23 mouse cellular contexts compared by ENCODE assay signal in the genomic region with DNA sequence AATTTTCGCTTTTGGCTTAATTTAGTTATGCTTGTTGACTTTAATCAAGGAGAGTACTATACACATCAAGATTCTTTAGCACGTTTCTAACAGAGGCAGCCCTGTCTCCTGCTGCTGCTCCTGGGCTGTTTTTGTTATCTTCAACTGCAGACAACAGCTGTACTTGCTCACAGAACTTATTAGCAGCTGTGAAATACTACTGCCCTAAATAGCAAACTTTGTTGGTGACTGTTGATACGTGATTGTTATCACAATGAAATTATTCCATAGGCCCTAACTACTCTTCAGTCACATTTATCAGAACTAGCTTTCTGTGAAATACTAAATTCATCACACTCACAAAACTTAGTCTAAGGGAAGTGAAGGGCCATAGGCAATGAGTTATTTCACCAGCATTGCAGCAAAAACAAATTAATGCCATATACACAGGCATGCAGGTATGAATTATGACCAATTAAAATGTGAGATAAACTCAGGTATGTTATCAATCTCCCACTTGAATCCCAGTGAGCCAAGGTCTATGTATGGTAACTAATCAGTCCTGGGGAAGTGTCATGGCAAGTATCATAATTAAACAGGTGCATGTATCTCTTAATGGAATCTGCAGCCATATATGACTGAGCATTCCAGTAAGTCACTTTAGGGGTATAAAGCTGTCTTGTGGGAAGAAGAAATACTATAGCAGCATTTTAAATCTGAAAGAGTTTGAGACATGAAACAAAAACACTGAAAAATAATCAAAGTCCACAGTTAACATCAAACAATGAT. TPM values are rescaled to one million over a fixed set of nuclear protein-coding genes. Genes with fewer than 3 reads are reported as not detected.
DNase-seq lines count a peak whose midpoint lies in the region; ATAC-seq and TF ChIP-seq lines count a peak whose summit lies in the region.
"Had no signal": no experiment of that assay in that cellular context is flagged by ENCODE, and none has a peak within 500 bp of the region (broad histone marks: within the 10 kb centered on the region; RNA-seq: fewer than 3 reads in every experiment).

No protein-coding gene starts in this region.

- H3K9ac ChIP-seq in stomach, embryonic 14.5 days (replicated peaks; ENCODE audit: low read depth, low read length) = no peak overlapping the region
- H3K9ac ChIP-seq in stomach, postnatal 0 days (ENCODE audit: low read length) = no peak overlapping the region
- H3K9ac ChIP-seq in liver, embryonic 14.5 days (replicated peaks) = no peak overlapping the region
- no peak overlapping the region for H3K9ac ChIP-seq in stomach, embryonic 15.5 days
- H3K9ac ChIP-seq: hindbrain, embryonic 13.5 days had no signal

- no peak overlapping the region for H3K27ac ChIP-seq in stomach, embryonic 14.5 days (ENCODE audit: low read length)
- H3K27ac ChIP-seq in stomach, postnatal 0 days (replicated peaks) = no peak overlapping the region
- no peak overlapping the region; the same call in 1 of the 2 replicates for H3K27ac ChIP-seq in liver, embryonic 14.5 days
- H3K27ac ChIP-seq in stomach, embryonic 15.5 days = no peak overlapping the region
- H3K27ac ChIP-seq in forebrain, embryonic 10.5 days = no peak overlapping the region
- H3K27ac ChIP-seq: embryonic facial prominence, embryonic 10.5 days; heart, embryonic 10.5 days; hindbrain, embryonic 13.5 days; hindbrain, postnatal 0 days had no signal

- TF ChIP-seq EP300 in stomach, postnatal 0 days (optimal IDR thresholded peaks at IDR 0.05) = no peak
- peak; percentile 83 for TF ChIP-seq EP300 in liver, embryonic 14.5 days (IDR thresholded peaks at IDR 0.05; ENCODE audit: low read depth)

- peak; percentile 61; the same call in 1 of the 2 replicates for ATAC-seq in stomach, embryonic 14.5 days (ENCODE audit: insufficient number of reproducible peaks, insufficient read depth, low FRiP score, low read depth)
- ATAC-seq in stomach, postnatal 0 days (ENCODE audit: low FRiP score, low TSS enrichment) = no peak
- peak; percentile 93 for ATAC-seq in liver, embryonic 14.5 days (ENCODE audit: insufficient read depth)
- ATAC-seq in stomach, embryonic 15.5 days (ENCODE audit: insufficient read depth, low FRiP score, low read depth) = peak; percentile 58; the same call in 1 of the 2 replicates
- ATAC-seq: forebrain, embryonic 14.5 days; hindbrain, postnatal 0 days had no signal

- H3K4me1 ChIP-seq in stomach, embryonic 14.5 days (ENCODE audit: control insufficient read depth, insufficient read depth, low read length) = no peaks in the 10 kb centered on the region
- H3K4me1 ChIP-seq in stomach, postnatal 0 days (replicated peaks; ENCODE audit: control insufficient read depth, insufficient read depth) = no peaks in the 10 kb centered on the region
- peaks cover 6% of the 10 kb centered on the region in 2 experiments for H3K4me1 ChIP-seq in liver, embryonic 14.5 days (replicated peaks; ENCODE audit: control insufficient read depth in 2 of 2, insufficient read depth in 2 of 2, low read length in 1 of 2)
- no peaks in the 10 kb centered on the region for H3K4me1 ChIP-seq in stomach, embryonic 15.5 days
- no peaks in the 10 kb centered on the region for H3K4me1 ChIP-seq in forebrain, embryonic 10.5 days
- H3K4me1 ChIP-seq: heart, embryonic 10.5 days; hindbrain, embryonic 13.5 days had no signal

- no peaks in the 10 kb centered on the region for H3K36me3 ChIP-seq in stomach, embryonic 14.5 days (ENCODE audit: control insufficient read depth, insufficient read depth, low read length)
- no peaks in the 10 kb centered on the region for H3K36me3 ChIP-seq in stomach, postnatal 0 days (ENCODE audit: control insufficient read depth, insufficient read depth, low read length)
- no peaks in the 10 kb centered on the region for H3K36me3 ChIP-seq in liver, embryonic 14.5 days (replicated peaks; ENCODE audit: control insufficient read depth, insufficient read depth, low read depth)
- H3K36me3 ChIP-seq in stomach, embryonic 15.5 days = no peaks in the 10 kb centered on the region
- no peaks in the 10 kb centered on the region for H3K36me3 ChIP-seq in forebrain, embryonic 10.5 days (replicated peaks)
- H3K36me3 ChIP-seq: embryonic facial prominence, embryonic 10.5 days; heart, embryonic 10.5 days; hindbrain, embryonic 13.5 days had no signal

- H3K4me2 ChIP-seq in stomach, embryonic 14.5 days (replicated peaks; ENCODE audit: low read depth, low read length) = no peak overlapping the region
- no peak overlapping the region for H3K4me2 ChIP-seq in stomach, postnatal 0 days (replicated peaks; ENCODE audit: low read depth)
- H3K4me2 ChIP-seq in liver, embryonic 14.5 days (ENCODE audit: low read depth) = 0 out of 2 replicates have a peak overlapping the region, but pooled peaks have one; percentile 4
- H3K4me2 ChIP-seq in stomach, embryonic 15.5 days = no peak overlapping the region
- H3K4me2 ChIP-seq: hindbrain, embryonic 13.5 days had no signal

- H3K4me3 ChIP-seq in stomach, embryonic 14.5 days (ENCODE audit: low read depth, low read length) = no peak overlapping the region
- no peak overlapping the region for H3K4me3 ChIP-seq in stomach, postnatal 0 days (ENCODE audit: low read depth, low read length)
- H3K4me3 ChIP-seq in liver, embryonic 14.5 days (ENCODE audit: insufficient read depth in 1 of 2, low read depth in 2 of 2, low read length in 2 of 2) = no peak overlapping the region
- H3K4me3 ChIP-seq in stomach, embryonic 15.5 days (replicated peaks) = no peak overlapping the region
- no peak overlapping the region for H3K4me3 ChIP-seq in forebrain, embryonic 10.5 days
- H3K4me3 ChIP-seq: embryonic facial prominence, embryonic 10.5 days; heart, embryonic 10.5 days; hindbrain, embryonic 13.5 days had no signal

- H3K9me3 ChIP-seq in stomach, embryonic 14.5 days (ENCODE audit: control insufficient read depth, low read depth, low read length) = no peaks in the 10 kb centered on the region
- H3K9me3 ChIP-seq in stomach, postnatal 0 days (ENCODE audit: control insufficient read depth, low read length) = no peaks in the 10 kb centered on the region
- no peaks in the 10 kb centered on the region for H3K9me3 ChIP-seq in liver, embryonic 14.5 days (ENCODE audit: control insufficient read depth, low read length)
- H3K9me3 ChIP-seq in stomach, embryonic 15.5 days = no peaks in the 10 kb centered on the region
- H3K9me3 ChIP-seq in forebrain, embryonic 10.5 days = no peaks in the 10 kb centered on the region
- H3K9me3 ChIP-seq: embryonic facial prominence, embryonic 10.5 days; heart, embryonic 10.5 days; hindbrain, embryonic 13.5 days had no signal

- TF ChIP-seq CTCF in stomach, postnatal 0 days (IDR thresholded peaks at IDR 0.05; ENCODE audit: low read depth) = no peak
- no peak for TF ChIP-seq CTCF in liver, embryonic 14.5 days (IDR thresholded peaks at IDR 0.05; ENCODE audit: low read depth)

- WGBS in stomach, embryonic 14.5 days = 28% methylated on average over 3 of the region's 3 CpGs
- 33% methylated on average over 3 of the region's 3 CpGs for WGBS in stomach, postnatal 0 days
- WGBS in liver, embryonic 14.5 days (ENCODE audit: insufficient replicate concordance) = 13% methylated on average over 3 of the region's 3 CpGs
- 29% methylated on average over 3 of the region's 3 CpGs for WGBS in stomach, embryonic 15.5 days
- 61% methylated on average over 3 of the region's 3 CpGs for WGBS in forebrain, embryonic 10.5 days

- DNase-seq in stomach, postnatal 0 days (ENCODE audit: low spot score) = no peak
- DNase-seq in liver = peak; percentile 41
- peak; percentile 35 to 50 (median 47) for DNase-seq in liver, embryonic 14.5 days (ENCODE audit: low read depth in 3 of 3, low spot score in 3 of 3)
- DNase-seq in spleen, postnatal 14 days (ENCODE audit: low spot score in 2 of 2) = no peak
- DNase-seq in ovary, postnatal 36 days (ENCODE audit: low spot score) = no peak
- DNase-seq in forebrain, embryonic 10.5 days (ENCODE audit: extremely low spot score, low spot score) = no peak
- DNase-seq: adrenal gland, adult 8-10 months; adrenal gland, postnatal 36 days; cerebellum, adult 11-12 months; cerebellum, adult 9-11 months; cerebellum, postnatal 36 days; gastrocnemius, postnatal 36 days; heart, adult 11 months; heart, postnatal 10 days; heart, postnatal 4 days had no signal

- H3K27me3 ChIP-seq in stomach, embryonic 14.5 days (ENCODE audit: control insufficient read depth, insufficient read depth, low read length) = no peaks in the 10 kb centered on the region
- H3K27me3 ChIP-seq in stomach, postnatal 0 days (ENCODE audit: control insufficient read depth, insufficient read depth, low read length) = no peaks in the 10 kb centered on the region
- no peaks in the 10 kb centered on the region for H3K27me3 ChIP-seq in liver, embryonic 14.5 days (ENCODE audit: control insufficient read depth, insufficient read depth, low read length)
- H3K27me3 ChIP-seq in stomach, embryonic 15.5 days (replicated peaks) = no peaks in the 10 kb centered on the region
- H3K27me3 ChIP-seq in forebrain, embryonic 10.5 days (ENCODE audit: poor library complexity, severe bottlenecking) = no peaks in the 10 kb centered on the region
- H3K27me3 ChIP-seq: CH12.LX; hindbrain, embryonic 13.5 days had no signal

RNA-seq across cellular contexts. Expression of a gene that starts 39.7 kb away (rescaled TPM):
- polyA plus RNA-seq in stomach, embryonic 14.5 days (2014; fragmentation: Nextera tagmentation; extraction: Ambion mirVana) = 12.3 and 14.0 TPM in 2 replicates
- polyA plus RNA-seq in stomach, postnatal 0 days (2015; fragmentation: Nextera tagmentation; extraction: Ambion mirVana) = 1.2 and 1.3 TPM in 2 replicates
- polyA plus RNA-seq in liver, embryonic 14.5 days (2012; rRNA removed) = 0.03 and 0.04 TPM in 2 replicates
- 0.08 and 0.20 TPM in 2 replicates for polyA plus RNA-seq in liver, embryonic 14.5 days (2014; fragmentation: Nextera tagmentation; extraction: Ambion mirVana)
- 6.0 and 9.5 TPM in 2 replicates for polyA plus RNA-seq in stomach, embryonic 15.5 days (2015; fragmentation: Nextera tagmentation; extraction: Ambion mirVana)
- 1.0 TPM in 2 replicates for polyA plus RNA-seq in forebrain, embryonic 10.5 days (2016; fragmentation: Nextera tagmentation; extraction: Ambion mirVana)

Comparison
In these comparisons a context has a peak if more than half of its experiments do, and no peak if none do; other contexts are left out.
1. DNase-seq: peak in liver (single experiment) and liver, embryonic 14.5 days (3 of 3); none in stomach, postnatal 0 days (single experiment), spleen, postnatal 14 days (0 of 2), ovary, postnatal 36 days (single experiment) and forebrain, embryonic 10.5 days (single experiment).